Mouse (Mus musculus) gastrocnemius, postnatal 4 days (tissue): Measurements from ENCODE around the gene Ceacam19. TPM values are rescaled to one million over a fixed set of nuclear protein-coding genes. Genes with fewer than 3 reads are reported as not detected.

Source experiments
- DNase-seq, 2 experiments: peaks; one replicate each; pipeline ENCODE4 v3.0.0; 2021 to 2022; ENCODE audit warnings: low spot score in 2 of 2, mixed read lengths in 2 of 2
- total RNA-seq, 2 experiments: library from RNA; stranded (reverse); gene quantifications; 2 replicates each; pipeline ENCODE4 v1.2.3; 2021

Gene Ceacam19
- total RNA-seq, 2 experiments from 2014 or later: not detected

DNA sequence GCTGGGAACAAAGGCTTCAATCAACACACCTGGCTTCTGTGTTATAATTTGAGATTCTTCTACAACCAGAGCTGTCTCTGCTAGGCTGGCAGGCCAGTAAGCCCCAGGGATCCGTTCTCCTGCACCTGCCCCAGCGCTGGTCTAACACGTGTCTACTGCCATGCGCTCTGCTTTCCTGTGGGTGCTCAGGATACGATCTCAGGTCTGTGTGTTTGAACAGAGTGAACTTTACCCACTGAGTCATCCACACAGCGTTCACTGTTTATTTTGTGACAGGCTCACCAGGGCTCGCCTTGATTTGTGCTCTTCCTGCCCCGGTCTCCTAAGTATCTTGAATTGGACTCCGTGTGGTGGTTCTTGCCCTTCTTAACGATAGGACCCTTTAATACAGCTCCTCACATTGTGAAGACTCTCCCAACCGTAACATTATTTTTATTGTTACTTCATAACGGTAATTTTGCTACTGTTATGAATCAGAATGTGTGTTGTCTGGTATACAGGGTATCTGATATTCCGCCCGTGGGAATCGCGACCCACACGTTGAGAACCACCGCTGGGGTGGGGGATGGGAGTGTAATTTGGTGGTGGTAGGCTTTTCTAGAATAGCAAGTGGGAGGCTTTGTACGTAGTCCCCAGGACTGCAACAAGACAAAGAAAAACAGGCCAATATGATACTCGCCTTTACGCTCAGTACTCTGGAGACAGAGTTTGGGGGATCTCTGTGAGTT is 45.9 kb downstream of the Ceacam19 start:
- DNase-seq: no peak

DNA sequence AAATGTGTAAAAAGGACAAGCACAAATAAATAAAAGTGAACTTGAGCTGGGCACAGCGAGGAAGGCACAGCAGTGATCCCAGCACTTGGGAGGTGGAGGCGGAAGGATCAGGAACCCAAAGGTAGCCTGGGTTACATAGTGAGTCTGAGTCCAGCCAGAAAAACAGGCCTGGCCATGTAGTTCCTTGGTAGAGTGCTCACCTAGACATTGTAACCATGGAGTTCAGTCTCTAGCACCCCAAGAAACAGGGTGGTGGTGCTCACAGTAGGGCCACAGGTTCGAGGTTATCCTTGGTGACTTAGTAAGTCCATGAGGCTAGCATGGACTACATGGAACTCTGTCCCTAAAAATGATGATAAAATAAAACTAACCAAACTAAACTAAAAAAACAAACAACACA is 46.8 kb downstream of the Ceacam19 start:
- no peak for DNase-seq

DNA sequence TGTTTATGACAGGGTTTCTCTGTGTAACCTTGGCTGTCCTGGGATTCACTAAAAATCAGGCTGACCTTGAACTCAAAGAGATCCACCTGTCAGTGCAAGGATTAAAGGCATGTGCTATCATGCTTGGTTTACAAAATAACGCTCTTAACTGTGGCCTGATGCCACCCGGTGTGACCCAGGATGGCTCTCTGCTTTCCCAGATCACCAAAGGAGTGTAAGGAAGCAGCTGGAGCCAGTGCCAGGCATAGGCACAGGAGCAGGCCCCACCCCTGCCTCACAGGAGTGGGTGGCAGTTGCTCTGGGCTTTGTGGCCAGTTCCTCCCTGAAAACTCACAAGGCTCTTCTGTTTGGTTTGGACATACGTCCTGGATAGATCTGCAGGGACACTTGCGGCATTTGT is 47.4 kb downstream of the Ceacam19 start:
- DNase-seq: no peak

DNA sequence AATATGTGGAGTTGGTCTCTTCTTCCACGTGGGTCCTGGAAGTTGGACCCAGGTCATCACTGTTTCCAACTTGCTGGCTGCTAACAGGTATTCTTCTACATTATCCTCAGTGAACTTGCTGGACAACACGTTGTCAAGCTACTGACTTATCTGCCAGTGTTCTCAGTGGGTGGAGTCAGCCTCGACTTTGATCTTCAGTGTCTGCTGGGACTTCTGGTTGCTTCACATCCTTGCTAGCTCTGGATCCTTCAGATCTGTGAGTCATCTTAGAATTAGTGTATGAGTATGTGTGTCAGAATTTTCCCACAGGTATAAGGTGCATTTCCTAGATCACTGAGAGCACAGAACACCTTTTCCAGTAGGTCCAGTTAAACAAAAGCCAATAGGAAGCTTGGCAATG is 50.9 kb downstream of the Ceacam19 start:
- DNase-seq: no peak

DNA sequence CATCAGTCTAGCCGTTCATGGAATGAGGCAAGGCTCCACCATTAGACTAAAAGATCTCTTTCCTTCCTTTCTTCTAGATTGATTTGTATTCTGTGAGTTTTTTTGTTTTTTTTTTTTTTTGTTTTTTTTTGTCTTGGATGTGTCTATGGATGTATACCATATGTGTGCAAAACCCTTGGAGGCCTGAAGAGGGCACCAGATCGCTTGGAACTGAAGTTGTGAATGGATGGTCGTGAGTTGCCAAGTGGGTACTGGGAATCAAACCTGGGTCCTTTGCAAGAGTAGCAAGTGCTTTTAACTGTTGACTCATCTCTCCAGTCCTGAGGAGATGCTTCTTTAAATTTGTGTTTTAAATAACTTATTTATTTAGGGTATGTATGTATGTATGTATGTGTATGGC is 53.7 kb downstream of the Ceacam19 start:
- no peak for DNase-seq

DNA sequence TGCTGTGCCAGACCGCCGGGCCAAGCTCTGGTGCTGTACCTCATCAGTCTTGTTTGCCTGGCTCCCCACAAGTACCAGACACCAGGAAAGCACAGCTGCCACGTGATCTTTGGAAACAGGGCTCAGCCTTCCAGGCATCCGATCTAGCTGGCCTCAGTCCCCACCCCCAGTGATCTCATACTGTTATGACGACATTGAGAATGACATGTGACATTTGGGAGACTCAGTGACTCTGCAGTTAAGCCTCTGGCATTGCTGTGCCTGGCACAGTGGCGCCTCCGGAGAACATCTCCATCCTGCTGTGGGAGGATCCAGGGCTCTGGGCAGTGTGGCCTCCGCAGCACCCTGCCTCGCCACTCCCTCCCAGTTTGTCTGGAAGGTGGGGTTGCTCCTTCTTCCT is 55.9 kb downstream of the Ceacam19 start:
- DNase-seq: no peak

DNA sequence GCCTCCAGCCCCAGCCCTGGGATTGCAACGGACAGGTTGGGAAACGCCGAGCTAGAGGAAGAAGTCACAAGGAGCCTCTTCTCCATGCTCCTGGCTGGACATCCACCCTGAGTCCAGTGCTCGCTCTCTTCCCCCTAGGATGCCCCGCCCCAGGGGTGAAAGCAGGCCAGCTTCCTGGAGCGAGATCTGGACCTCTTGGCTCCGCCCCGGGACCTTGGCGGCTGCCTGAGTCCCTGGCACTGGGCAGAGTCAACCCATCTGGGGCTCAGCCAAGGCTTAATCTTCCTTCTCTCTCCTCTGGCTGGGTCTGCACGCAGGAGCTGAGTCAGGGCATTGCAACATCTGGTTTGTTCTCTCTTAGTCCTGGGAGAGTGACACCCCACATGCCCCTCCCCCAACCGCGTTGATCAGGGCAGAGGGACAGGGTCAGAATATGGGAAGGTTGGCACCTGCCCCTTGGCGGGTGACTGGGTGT is 57.0 kb downstream of the Ceacam19 start:
- DNase-seq: peak; percentile 75 to 84

DNA sequence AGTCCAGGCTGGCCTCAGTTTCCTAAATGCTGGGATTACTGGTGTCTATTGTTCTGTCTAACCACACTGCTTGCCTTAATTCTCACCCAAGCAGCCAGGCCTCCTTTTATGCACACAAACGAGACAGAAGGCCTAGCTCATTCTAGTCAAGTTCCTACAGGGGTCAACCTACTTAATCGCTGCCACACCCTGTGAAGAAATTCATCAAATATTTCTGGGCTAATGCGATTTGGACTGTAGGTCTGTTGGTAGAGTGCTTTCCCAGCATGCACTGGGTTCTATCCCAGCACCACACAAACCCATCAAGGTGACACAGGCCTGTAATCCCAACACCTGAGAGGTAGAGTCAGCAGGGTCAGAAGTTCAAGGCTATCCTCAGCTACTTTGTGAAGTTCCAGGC is 58.1 kb downstream of the Ceacam19 start:
- DNase-seq: no peak

DNA sequence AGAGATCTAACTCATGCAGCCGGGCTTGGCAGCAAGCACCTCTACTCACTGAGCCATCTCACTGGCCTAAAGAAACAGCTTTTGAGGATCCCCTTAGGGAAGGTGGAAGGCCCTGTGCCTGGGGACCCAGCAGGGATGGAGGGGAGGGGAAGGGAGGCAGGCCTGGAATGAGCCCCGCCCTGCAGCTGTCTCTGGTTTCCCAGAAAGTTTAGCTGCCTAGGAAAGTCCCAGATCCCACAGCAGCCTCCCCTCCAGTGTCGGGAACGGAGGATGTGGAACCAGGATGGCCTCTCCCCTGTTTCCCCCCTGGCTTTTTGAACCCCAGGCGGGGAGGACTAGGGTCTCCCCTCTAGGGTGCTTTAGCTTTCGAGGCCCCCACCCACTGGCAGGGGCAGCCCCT is 61.0 kb downstream of the Ceacam19 start:
- peak in 1 of 2 experiments; percentile 45 for DNase-seq

Other genes starting within 250 kb of the Ceacam19 start
- 10 to 100 TPM; 51.9 to 62.0 TPM for gene Clptm1, start 222.9 kb downstream of the Ceacam19 start, total RNA-seq
- gene Apoc2, start 210.0 kb downstream of the Ceacam19 start, total RNA-seq: 1 to 10 TPM in 1 of 2 experiments, under 1 TPM in 1; 0.88 to 2.1 TPM
- not detected for gene Gm44805, start 206.5 kb downstream of the Ceacam19 start, total RNA-seq
- 1 to 10 TPM in 1 of 2 experiments, under 1 TPM in 1; 0.42 to 4.7 TPM for gene Apoc4, start 206.5 kb downstream of the Ceacam19 start, total RNA-seq
- 10 to 100 TPM in 1 of 2 experiments, 1 to 10 TPM in 1; 1.7 to 14.7 TPM for gene Apoc1, start 195.3 kb downstream of the Ceacam19 start, total RNA-seq
- 100 to 1,000 TPM; 136 to 167 TPM for gene Apoe, start 188.8 kb downstream of the Ceacam19 start, total RNA-seq
- 10 to 100 TPM; 68.4 to 72.0 TPM for gene Tomm40, start 172.5 kb downstream of the Ceacam19 start, total RNA-seq
- gene Nectin2, start 137.5 kb downstream of the Ceacam19 start, total RNA-seq: 10 to 100 TPM; 21.1 to 23.2 TPM
- gene Bcam, start 116.9 kb downstream of the Ceacam19 start, total RNA-seq: 100 to 1,000 TPM; 119 to 144 TPM
- gene Cblc, start 91.2 kb downstream of the Ceacam19 start, total RNA-seq: under 1 TPM; 0.76 to 0.96 TPM
- 1 to 10 TPM; 5.1 to 5.7 TPM for gene Bcl3, start 65.2 kb downstream of the Ceacam19 start, total RNA-seq
- not detected for gene Gm19345, start 36.0 kb downstream of the Ceacam19 start, total RNA-seq
- gene Ceacam16, start 26.7 kb downstream of the Ceacam19 start, total RNA-seq: not detected
- 10 to 100 TPM; 22.3 to 23.0 TPM for gene Pvr, start 33.2 kb upstream of the Ceacam19 start, total RNA-seq
- gene Igsf23, start 62.8 kb upstream of the Ceacam19 start, total RNA-seq: not detected
- not detected for gene Ceacam20, start 77.4 kb upstream of the Ceacam19 start, total RNA-seq
- gene Nlrp9b, start 103.5 kb upstream of the Ceacam19 start, total RNA-seq: not detected
- gene Vmn1r91, start 211.7 kb upstream of the Ceacam19 start, total RNA-seq: not detected
- not detected for gene Gm16442, start 234.6 kb upstream of the Ceacam19 start, total RNA-seq